Mouse (Mus musculus) cerebellum, adult 11 months (tissue): ENCODE measurements around the gene Nrip2.

ENCODE experiments used
- DNase-seq: peaks from one replicate; pipeline ENCODE4 v3.0.0; 2022

Gene Nrip2

GRCm38 (mm10) chr6:128399421-128400185 is 507 bp downstream of the Nrip2 start:
- DNase-seq, result peak; percentile 69

GRCm38 (mm10) chr6:128404708-128405107 is 5.6 kb downstream of the Nrip2 start:
- DNase-seq, result no peak

GRCm38 (mm10) chr6:128408544-128409125 is 9.5 kb downstream of the Nrip2 start:
- DNase-seq, result no peak

GRCm38 (mm10) chr6:128410305-128410704 is 11.2 kb downstream of the Nrip2 start:
- DNase-seq, result no peak

GRCm38 (mm10) chr6:128411115-128411514 is 12.0 kb downstream of the Nrip2 start:
- peak; percentile 77 for DNase-seq

- no peak for DNase-seq
Observed at GRCm38 (mm10) chr6:128416169-128416568, 17.1 kb downstream of the Nrip2 start.

- DNase-seq, result no peak
Observed at GRCm38 (mm10) chr6:128418076-128418475, 19.0 kb downstream of the Nrip2 start.

- no peak for DNase-seq
Observed at GRCm38 (mm10) chr6:128421036-128421435, 21.9 kb downstream of the Nrip2 start.

- no peak for DNase-seq
Observed at GRCm38 (mm10) chr6:128421480-128421879, 22.4 kb downstream of the Nrip2 start.

GRCm38 (mm10) chr6:128423496-128424268 is 24.6 kb downstream of the Nrip2 start:
- no peak for DNase-seq

- peak; percentile 97 for DNase-seq
Observed at GRCm38 (mm10) chr6:128424269-128425019, 25.3 kb downstream of the Nrip2 start, which contains the start of gene Itfg2. Gene Itfg2, minus strand, starts transcription at chr6:128424931.

GRCm38 (mm10) chr6:128425046-128425445 is 25.9 kb downstream of the Nrip2 start:
- DNase-seq, result no peak

GRCm38 (mm10) chr6:128427571-128427970 is 28.5 kb downstream of the Nrip2 start:
- no peak for DNase-seq

GRCm38 (mm10) chr6:128429300-128429699 is 30.2 kb downstream of the Nrip2 start:
- no peak for DNase-seq

GRCm38 (mm10) chr6:128429826-128430225 is 30.7 kb downstream of the Nrip2 start:
- no peak for DNase-seq

GRCm38 (mm10) chr6:128432356-128432915 is 33.3 kb downstream of the Nrip2 start:
- peak; percentile 70 for DNase-seq

- peak; percentile 61 for DNase-seq
Observed at GRCm38 (mm10) chr6:128433566-128433965, 34.5 kb downstream of the Nrip2 start.

- DNase-seq, result peak; percentile 76
Observed at GRCm38 (mm10) chr6:128435474-128435873, 36.4 kb downstream of the Nrip2 start.

GRCm38 (mm10) chr6:128436356-128437005 is 37.4 kb downstream of the Nrip2 start:
- no peak for DNase-seq

GRCm38 (mm10) chr6:128437288-128437687 is 38.2 kb downstream of the Nrip2 start:
- DNase-seq, result no peak

- peak; percentile 67 for DNase-seq
Observed at GRCm38 (mm10) chr6:128437731-128438316, 38.7 kb downstream of the Nrip2 start.
